Mouse (Mus musculus) midbrain, embryonic 11.5 days (tissue): ENCODE measurements at regions not wholly inside any gene's neighbourhood (a gene's known extent, or its start where the extent isn't known, plus 50 kb on each side); places are given as distances from the start of the nearest gene placed in this dataset.

ENCODE experiments used
- ATAC-seq: fragments of 200-750 bp; cut with Nextera tagmentation; 2 replicates; pipeline ENCODE4 v1.8.0; 2017; ENCODE audit warnings: moderate TSS enrichment, moderate library complexity; ENCODE audit not compliant: low FRiP score
- DNase-seq: peaks from one replicate; pipeline ENCODE4 v3.0.0; 2015; ENCODE audit warnings: low spot score; ENCODE audit errors: missing footprints
- H3K27ac ChIP-seq: fragments of 300-500 bp; sonication (generic); 2 replicates; pipeline ENCODE4 v1.5.1; 2014; ENCODE audit warnings: low read depth, low read length
- H3K27me3 ChIP-seq: fragments of 300-500 bp; sonication (generic); 2 replicates; pipeline ENCODE4 v1.6.1; 2014; ENCODE audit warnings: mild to moderate bottlenecking, low read length, moderate library complexity, mixed read lengths; ENCODE audit not compliant: control insufficient read depth, insufficient read depth
- H3K36me3 ChIP-seq: fragments of 300-500 bp; sonication (generic); 2 replicates; pipeline ENCODE4 v1.6.1; 2014; ENCODE audit warnings: mild to moderate bottlenecking, low read length, moderate library complexity, mixed read lengths; ENCODE audit not compliant: control insufficient read depth, insufficient read depth
- H3K4me1 ChIP-seq: fragments of 300-500 bp; sonication (generic); 2 replicates; pipeline ENCODE4 v1.6.1; 2014; ENCODE audit warnings: low read length; ENCODE audit not compliant: control insufficient read depth, insufficient read depth
- H3K4me2 ChIP-seq: fragments of 300-500 bp; sonication (generic); 2 replicates; pipeline ENCODE4 v1.6.1; 2014; ENCODE audit warnings: mild to moderate bottlenecking, moderate library complexity
- H3K4me3 ChIP-seq: fragments of 300-500 bp; sonication (generic); 2 replicates; pipeline ENCODE4 v1.5.1; 2014; ENCODE audit warnings: low read depth, low read length
- H3K9ac ChIP-seq: fragments of 300-500 bp; sonication (generic); 2 replicates; pipeline ENCODE4 v1.6.1; 2014; ENCODE audit warnings: low read length
- H3K9me3 ChIP-seq: fragments of 300-500 bp; sonication (generic); 2 replicates; pipeline ENCODE4 v1.6.1; 2016; ENCODE audit warnings: low read length; ENCODE audit not compliant: control insufficient read depth
- WGBS: fragments of 180-500 bp; shearing (Covaris S2); extraction: QIAGEN DNeasy Blood & Tissue Kit; methylation state at CpG from one replicate; pipeline ENCODE4 v1.1.7; 2014; 5-methylcytosine and 5-hydroxymethylcytosine counted together

- Histone ChIP-seq H3K9ac (no peak overlapping the region), H3K4me2 (no peak overlapping the region), H3K27ac (no peak overlapping the region), H3K9me3 (no peaks in the 10 kb centered on the region), H3K4me1 (no peaks in the 10 kb centered on the region), H3K27me3 (no peaks in the 10 kb centered on the region), H3K36me3 (no peaks in the 10 kb centered on the region), H3K4me3 (no peak overlapping the region)
- WGBS = 73% methylated on average over 3 of the region's 3 CpGs
- ATAC-seq (no peak), DNase-seq (no peak)
These were observed 332.6 kb downstream of the Fut8 start for GRCm38 (mm10) chr12:77570501-77570900.

- no peak for ATAC-seq
- H3K27ac ChIP-seq = no peak overlapping the region
- no peaks in the 10 kb centered on the region for H3K4me1 ChIP-seq
- no peak overlapping the region for H3K4me3 ChIP-seq
- no peaks in the 10 kb centered on the region for H3K9me3 ChIP-seq
- H3K36me3 ChIP-seq = no peaks in the 10 kb centered on the region
- H3K9ac ChIP-seq = no peak overlapping the region
- WGBS = 86% methylated on average over 5 of the region's 5 CpGs
- no peaks in the 10 kb centered on the region for H3K27me3 ChIP-seq
- DNase-seq = no peak
- no peak overlapping the region for H3K4me2 ChIP-seq
These were observed 333.1 kb downstream of the Fut8 start for GRCm38 (mm10) chr12:77571071-77571470.

GRCm38 (mm10) chr12:77575046-77575445 lies 337.1 kb downstream of the Fut8 start:
- H3K9me3 ChIP-seq = no peaks in the 10 kb centered on the region
- no peaks in the 10 kb centered on the region for H3K27me3 ChIP-seq
- 71% methylated on average over 3 of the region's 3 CpGs for WGBS
- ATAC-seq = no peak
- no peak overlapping the region for H3K27ac ChIP-seq
- DNase-seq = no peak
- no peaks in the 10 kb centered on the region for H3K36me3 ChIP-seq
- H3K9ac ChIP-seq = no peak overlapping the region
- H3K4me2 ChIP-seq = no peak overlapping the region
- no peak overlapping the region for H3K4me3 ChIP-seq
- no peaks in the 10 kb centered on the region for H3K4me1 ChIP-seq

- DNase-seq (no peak), ATAC-seq (no peak)
- WGBS = 13% methylated on average over 2 of the region's 2 CpGs
- Histone ChIP-seq H3K4me3 (no peak overlapping the region), H3K36me3 (no peaks in the 10 kb centered on the region), H3K9me3 (no peaks in the 10 kb centered on the region), H3K4me2 (no peak overlapping the region), H3K4me1 (no peaks in the 10 kb centered on the region), H3K27me3 (no peaks in the 10 kb centered on the region), H3K9ac (no peak overlapping the region), H3K27ac (no peak overlapping the region)
These were observed 350.4 kb downstream of the Fut8 start for GRCm38 (mm10) chr12:77588297-77588696.

GRCm38 (mm10) chr12:77589416-77589815 lies 351.5 kb downstream of the Fut8 start:
- Histone ChIP-seq H3K9me3 (no peaks in the 10 kb centered on the region), H3K36me3 (no peaks in the 10 kb centered on the region), H3K4me3 (no peak overlapping the region), H3K27me3 (no peaks in the 10 kb centered on the region), H3K9ac (no peak overlapping the region), H3K4me1 (no peaks in the 10 kb centered on the region), H3K27ac (no peak overlapping the region), H3K4me2 (no peak overlapping the region)
- ATAC-seq (no peak), DNase-seq (no peak)
- 81% methylated on average over 5 of the region's 5 CpGs for WGBS

DNA sequence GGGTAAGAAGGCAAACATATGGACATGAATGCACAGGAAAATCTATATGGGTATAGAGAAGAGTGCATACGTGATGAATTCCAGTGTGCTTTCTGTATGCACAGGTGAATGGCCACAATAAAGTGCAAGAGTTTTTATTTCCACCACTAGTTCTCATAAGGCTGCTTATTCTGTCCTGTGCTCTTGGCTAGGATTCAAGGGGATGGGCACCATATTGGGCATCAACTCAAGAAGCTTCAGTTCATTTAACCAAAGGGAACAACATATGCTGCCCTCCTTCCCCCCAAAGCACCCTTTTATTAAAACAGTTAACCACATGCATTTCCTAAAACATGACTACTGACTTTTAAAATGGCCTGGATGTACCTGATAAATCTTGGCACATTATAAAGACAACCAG lies 356.2 kb downstream of the Fut8 start:
- no peaks in the 10 kb centered on the region for H3K36me3 ChIP-seq
- whole genome bisulfite sequencing = 91% methylated on average over 1 of the region's 1 CpGs
- H3K27ac ChIP-seq = no peak overlapping the region
- H3K27me3 ChIP-seq = no peaks in the 10 kb centered on the region
- ATAC-seq = no peak
- H3K9ac ChIP-seq = no peak overlapping the region
- H3K4me3 ChIP-seq = no peak overlapping the region
- H3K9me3 ChIP-seq = no peaks in the 10 kb centered on the region
- no peak overlapping the region for H3K4me2 ChIP-seq
- no peaks in the 10 kb centered on the region for H3K4me1 ChIP-seq
- DNase-seq = no peak

DNA sequence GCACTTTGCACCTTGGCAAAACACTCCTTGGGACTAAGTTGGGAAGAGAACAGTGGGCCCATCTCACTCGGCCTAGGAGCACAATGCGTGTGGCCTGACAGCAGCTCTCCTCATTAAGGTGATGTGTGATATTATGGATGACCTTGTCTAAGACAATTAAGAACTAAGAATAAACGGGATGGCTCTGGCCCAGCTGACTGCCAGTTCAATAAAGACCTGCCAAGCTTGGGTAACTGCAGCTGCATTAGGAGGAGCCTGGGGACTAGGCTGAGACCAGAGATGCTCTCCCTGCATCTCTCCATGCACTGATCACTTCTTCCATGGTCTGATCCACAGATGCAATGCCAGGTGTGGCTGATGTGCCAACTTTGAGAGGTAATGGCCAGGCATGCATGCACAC lies 356.7 kb downstream of the Fut8 start:
- Histone ChIP-seq H3K27ac (no peak overlapping the region), H3K4me1 (no peaks in the 10 kb centered on the region), H3K9me3 (no peaks in the 10 kb centered on the region), H3K36me3 (no peaks in the 10 kb centered on the region), H3K4me2 (no peak overlapping the region), H3K27me3 (no peaks in the 10 kb centered on the region), H3K9ac (no peak overlapping the region), H3K4me3 (no peak overlapping the region)
- DNase-seq = no peak
- no peak for ATAC-seq
- WGBS = 73% methylated on average over 3 of the region's 3 CpGs

DNA sequence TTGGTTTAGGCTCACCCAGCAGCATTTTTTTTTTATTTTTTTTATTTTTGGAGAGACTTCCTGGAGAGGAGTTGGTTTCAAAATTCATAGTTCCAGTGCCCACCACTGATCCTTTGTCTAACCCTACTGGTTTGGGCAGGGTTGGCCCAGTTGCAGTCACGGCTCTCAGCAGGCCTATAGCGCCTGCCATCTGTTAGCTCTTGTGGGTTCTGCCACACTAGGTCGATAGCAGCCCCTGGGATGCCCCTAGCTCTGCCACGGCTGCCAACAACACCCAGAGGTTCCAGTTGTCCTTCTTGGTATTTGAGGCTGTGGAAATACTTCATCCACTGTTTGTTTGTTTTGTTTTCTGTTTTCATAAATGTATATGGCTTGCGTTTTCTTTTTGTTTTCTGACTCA lies 357.9 kb downstream of the Fut8 start:
- ATAC-seq (no peak), DNase-seq (no peak)
- H3K4me1 ChIP-seq = no peaks in the 10 kb centered on the region
- no peaks in the 10 kb centered on the region for H3K27me3 ChIP-seq
- H3K4me2 ChIP-seq = no peak overlapping the region
- H3K9ac ChIP-seq = no peak overlapping the region
- WGBS = 87% methylated on average over 5 of the region's 5 CpGs
- H3K36me3 ChIP-seq = no peaks in the 10 kb centered on the region
- no peaks in the 10 kb centered on the region for H3K9me3 ChIP-seq
- H3K4me3 ChIP-seq = no peak overlapping the region
- no peak overlapping the region for H3K27ac ChIP-seq

DNA sequence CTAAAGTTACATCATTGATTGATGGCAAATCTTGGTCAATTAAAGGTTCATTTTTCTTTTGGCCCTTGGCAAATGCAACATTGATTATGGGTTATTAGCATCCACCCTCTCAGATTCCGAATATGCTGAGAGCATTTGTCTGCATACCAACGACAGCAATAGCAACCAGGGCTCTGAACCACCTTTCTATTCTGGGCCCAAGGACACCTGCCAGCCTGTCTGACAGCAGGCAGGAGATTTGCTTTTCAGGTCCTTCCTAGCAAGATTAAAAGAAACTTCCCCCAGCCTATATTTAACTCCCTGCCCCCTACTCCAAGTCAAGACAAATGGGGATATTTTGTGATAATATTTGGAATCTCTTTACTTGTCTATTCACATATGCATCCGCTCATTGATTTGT lies 358.8 kb downstream of the Fut8 start:
- 76% methylated on average over 3 of the region's 3 CpGs for WGBS
- Histone ChIP-seq H3K4me2 (no peak overlapping the region), H3K4me1 (no peaks in the 10 kb centered on the region), H3K27me3 (no peaks in the 10 kb centered on the region), H3K9ac (no peak overlapping the region), H3K9me3 (no peaks in the 10 kb centered on the region), H3K36me3 (no peaks in the 10 kb centered on the region), H3K27ac (no peak overlapping the region), H3K4me3 (no peak overlapping the region)
- DNase-seq = no peak
- no peak for ATAC-seq
